Mouse (Mus musculus): Measurements from ENCODE around the gene Ccl28.
"Not testable (repeated sequence)": the region's sequence is repeated elsewhere in the genome, so short reads cannot be mapped to it uniquely, and the experiment has no call there.

The Ccl28 gene

GRCm38 (mm10) chr13:119648891-119649698, 25.5 kb downstream of the Ccl28 start:
- no peak for DNase-seq (ENCODE audit: low spot score in 2 of 2)

GRCm38 (mm10) chr13:119649699-119650046, 26.1 kb downstream of the Ccl28 start:
- no peak for DNase-seq (ENCODE audit: low spot score in 2 of 2)

DNA sequence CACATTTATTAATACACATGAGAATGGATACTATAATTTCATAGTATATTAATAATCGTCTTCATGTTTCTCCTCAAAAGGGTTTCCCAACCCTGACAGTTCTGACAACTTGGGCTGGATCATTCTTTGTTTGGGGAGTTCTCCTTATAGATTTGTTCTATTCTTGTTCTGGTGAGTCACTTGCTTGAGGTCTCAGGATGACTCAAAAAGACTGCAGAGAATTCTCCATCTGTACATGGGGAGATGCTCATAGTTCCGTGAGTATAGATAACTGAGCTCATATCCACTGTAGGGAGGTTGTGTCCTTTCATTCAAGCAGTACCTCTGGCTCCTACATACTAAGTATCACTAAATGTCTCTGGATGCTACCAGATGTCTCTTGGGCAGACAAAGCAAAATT, 31.1 kb downstream of the Ccl28 start:
- no peak for DNase-seq (ENCODE audit: low spot score in 2 of 2)

DNA sequence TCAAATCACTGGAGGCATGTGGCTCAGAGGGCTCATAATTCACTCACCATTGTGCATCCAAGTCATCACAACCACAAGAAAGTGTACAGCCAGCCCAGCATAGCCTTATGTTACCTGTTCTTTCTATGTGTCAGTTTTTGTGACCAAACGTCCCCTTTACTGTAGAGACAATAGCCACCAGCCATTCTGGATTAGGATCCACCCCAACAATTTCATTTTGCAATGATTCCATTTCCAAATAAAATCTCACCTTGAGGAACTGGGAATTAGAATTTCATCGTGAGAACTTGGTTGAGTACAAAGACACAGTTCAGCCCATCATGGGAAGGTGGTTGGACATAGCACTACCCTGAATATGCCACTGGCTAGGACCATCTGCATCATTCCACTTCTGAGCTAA, 32.6 kb downstream of the Ccl28 start:
- DNase-seq (ENCODE audit: low spot score in 2 of 2): no peak

GRCm38 (mm10) chr13:119656846-119657416, 33.3 kb downstream of the Ccl28 start:
- no peak for DNase-seq (ENCODE audit: low spot score in 2 of 2)

GRCm38 (mm10) chr13:119661420-119661819, 37.8 kb downstream of the Ccl28 start:
- not testable (repeated sequence) for DNase-seq (ENCODE audit: low spot score in 2 of 2)

- DNase-seq (ENCODE audit: low spot score in 2 of 2): no peak
Observed at GRCm38 (mm10) chr13:119678794-119679193, 55.2 kb downstream of the Ccl28 start.

DNA sequence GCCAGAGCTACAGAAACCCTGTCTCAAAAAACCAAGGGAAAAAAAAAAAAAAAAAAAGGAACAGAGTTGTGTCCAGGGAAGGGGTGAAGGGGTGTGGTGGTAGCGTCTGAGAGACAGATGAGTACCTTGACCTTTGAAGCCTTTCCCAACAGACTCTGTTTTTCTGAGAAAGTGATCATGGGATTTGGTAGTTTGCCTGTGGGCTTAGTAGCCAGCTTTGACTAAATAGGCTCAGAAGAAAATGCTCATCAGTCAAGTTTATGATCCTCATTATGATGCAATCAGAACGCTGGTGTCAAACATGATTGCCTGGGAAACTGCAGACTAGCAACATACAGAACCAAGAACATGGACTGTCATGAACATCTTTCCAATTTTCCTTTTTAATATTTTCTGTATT, 56.1 kb downstream of the Ccl28 start:
- DNase-seq (ENCODE audit: low spot score in 2 of 2): no peak

GRCm38 (mm10) chr13:119681161-119681560, 57.5 kb downstream of the Ccl28 start:
- DNase-seq (ENCODE audit: low spot score in 2 of 2): no peak

GRCm38 (mm10) chr13:119684416-119685177, 61.0 kb downstream of the Ccl28 start:
- DNase-seq (ENCODE audit: low spot score in 2 of 2): no peak

DNA sequence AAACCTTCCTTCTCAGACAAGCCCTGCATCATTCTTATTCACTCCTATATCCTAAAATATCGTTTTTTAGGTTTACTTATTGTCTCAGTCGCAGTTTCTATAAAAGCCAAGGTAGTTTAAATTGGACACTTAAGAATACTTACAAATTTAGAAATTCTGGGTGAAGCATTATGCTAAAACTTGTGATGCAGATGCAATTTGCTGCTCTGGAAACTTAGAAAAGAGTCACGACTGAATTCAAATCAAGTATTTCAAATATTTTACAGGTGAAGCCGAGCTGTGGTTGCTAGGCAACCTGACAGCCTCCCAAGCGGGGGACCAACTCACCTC, 66.1 kb downstream of the Ccl28 start:
- DNase-seq (ENCODE audit: low spot score in 2 of 2): no peak

GRCm38 (mm10) chr13:119690039-119690728, 66.6 kb downstream of the Ccl28 start, which contains the start of gene Hmgcs1:
Hmgcs1 (plus strand) TSS chr13:119690379.
- DNase-seq (ENCODE audit: low spot score in 2 of 2): peak; percentile 93 to 99

- DNase-seq (ENCODE audit: low spot score in 2 of 2): no peak
Observed at GRCm38 (mm10) chr13:119690876-119691620, 67.4 kb downstream of the Ccl28 start.

DNA sequence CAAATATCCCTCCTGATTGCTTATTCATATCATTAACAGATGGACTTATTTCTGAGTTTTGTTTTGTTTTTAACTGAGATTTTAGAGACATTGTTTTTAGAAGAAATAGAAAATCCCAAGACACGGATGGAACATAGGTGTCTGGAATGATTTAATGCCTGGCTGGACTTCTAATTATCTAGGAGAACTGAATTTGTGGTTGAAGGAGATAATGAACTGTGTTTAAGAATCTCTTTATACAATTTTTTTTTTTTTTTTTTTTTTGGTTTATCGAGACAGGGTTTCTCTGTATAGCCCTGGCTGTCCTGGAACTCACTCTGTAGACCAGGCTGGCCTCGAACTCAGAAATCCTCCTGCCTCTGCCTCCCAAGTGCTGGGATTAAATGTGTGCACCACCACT, 68.3 kb downstream of the Ccl28 start:
- DNase-seq (ENCODE audit: low spot score in 2 of 2): not testable (repeated sequence)

- DNase-seq (ENCODE audit: low spot score in 2 of 2): peak in 1 of 2 experiments; percentile 46
Observed at GRCm38 (mm10) chr13:119695676-119696075, 72.1 kb downstream of the Ccl28 start.

GRCm38 (mm10) chr13:119696496-119696895, 72.9 kb downstream of the Ccl28 start:
- DNase-seq (ENCODE audit: low spot score in 2 of 2): no peak

- no peak for DNase-seq (ENCODE audit: low spot score in 2 of 2)
Observed at GRCm38 (mm10) chr13:119698436-119698835, 74.8 kb downstream of the Ccl28 start.
